Mouse (Mus musculus) heart, embryonic 14.5 days (tissue): Measurements from ENCODE around the gene Pter. TPM values are rescaled to one million over a fixed set of nuclear protein-coding genes. Genes with fewer than 3 reads are reported as not detected.
A peak's percentile ranks its signal among the peaks of the same experiment; 100 is the strongest.

Source experiments
- ATAC-seq: fragments of 200-750 bp; cut with Nextera tagmentation; 2 replicates; pipeline ENCODE4 v1.8.0; 2017; ENCODE audit warnings: low read depth, moderate TSS enrichment; ENCODE audit not compliant: insufficient number of reproducible peaks, insufficient read depth, low FRiP score
- H3K27ac ChIP-seq, 2 experiments: fragments of 200-500 bp in 1 of 2; fragments of 300-500 bp in 1 of 2; sonication (generic) in 1 of 2; replicated peaks in 1 of 2; 2 replicates each; pipeline ENCODE4 v1.5.1; 2012 to 2014; ENCODE audit warnings: low read depth in 2 of 2, low read length in 2 of 2, control low read depth in 1 of 2, mild to moderate bottlenecking in 1 of 2, mixed read lengths in 1 of 2; ENCODE audit not compliant: control insufficient read depth in 1 of 2, insufficient read depth in 1 of 2
- H3K27me3 ChIP-seq: fragments of 300-500 bp; sonication (generic); 2 replicates; pipeline ENCODE4 v1.6.1; 2014; ENCODE audit warnings: mild to moderate bottlenecking, low read length, control low read depth; ENCODE audit not compliant: control insufficient read depth, insufficient read depth
- H3K36me3 ChIP-seq: fragments of 300-500 bp; sonication (generic); 2 replicates; pipeline ENCODE4 v1.6.1; 2014; ENCODE audit warnings: mild to moderate bottlenecking, control low read depth, low read length, mixed read lengths; ENCODE audit not compliant: control insufficient read depth, insufficient read depth
- H3K4me1 ChIP-seq, 2 experiments: fragments of 200-500 bp in 1 of 2; fragments of 300-500 bp in 1 of 2; sonication (generic) in 1 of 2; 2 replicates each; pipeline ENCODE4 v1.6.1; 2012 to 2014; ENCODE audit warnings: low read length in 2 of 2, control low read depth in 1 of 2, mixed read lengths in 1 of 2; ENCODE audit not compliant: control insufficient read depth in 2 of 2, insufficient read depth in 2 of 2
- H3K4me2 ChIP-seq: fragments of 300-500 bp; sonication (generic); 2 replicates; pipeline ENCODE4 v1.6.1; 2014; ENCODE audit warnings: mild to moderate bottlenecking, low read length
- H3K4me3 ChIP-seq, 2 experiments: fragments of 200-500 bp in 1 of 2; fragments of 300-500 bp in 1 of 2; sonication (generic) in 1 of 2; 2 replicates each; pipeline ENCODE4 v1.5.1; 2012 to 2014; ENCODE audit warnings: low read length in 2 of 2, mild to moderate bottlenecking in 2 of 2, control low read depth in 1 of 2, low read depth in 1 of 2, moderate library complexity in 1 of 2; ENCODE audit not compliant: control insufficient read depth in 1 of 2, insufficient read depth in 1 of 2
- H3K9ac ChIP-seq: fragments of 300-500 bp; sonication (generic); 2 replicates; pipeline ENCODE4 v1.6.1; 2014; ENCODE audit warnings: mild to moderate bottlenecking, low read length
- H3K9me3 ChIP-seq: fragments of 300-500 bp; sonication (generic); 2 replicates; pipeline ENCODE4 v1.6.1; 2016; ENCODE audit warnings: low read length, control low read depth; ENCODE audit not compliant: control insufficient read depth
- WGBS: fragments of 180-500 bp; shearing (Covaris S2); extraction: QIAGEN DNeasy Blood & Tissue Kit; methylation state at CpG from one replicate; pipeline ENCODE4 v1.1.7; 2014; 5-methylcytosine and 5-hydroxymethylcytosine counted together
- polyA plus RNA-seq: library from polyadenylated mRNA; unstranded; fragments of >200 nt; fragmentation: Nextera tagmentation; extraction: Ambion mirVana; gene quantifications from 2 replicates; pipeline ENCODE4 v1.2.1, GENCODE M21; 2014

The Pter gene
- polyA plus RNA-seq, 1 experiment from 2014 or later, result 26.9 TPM

DNA sequence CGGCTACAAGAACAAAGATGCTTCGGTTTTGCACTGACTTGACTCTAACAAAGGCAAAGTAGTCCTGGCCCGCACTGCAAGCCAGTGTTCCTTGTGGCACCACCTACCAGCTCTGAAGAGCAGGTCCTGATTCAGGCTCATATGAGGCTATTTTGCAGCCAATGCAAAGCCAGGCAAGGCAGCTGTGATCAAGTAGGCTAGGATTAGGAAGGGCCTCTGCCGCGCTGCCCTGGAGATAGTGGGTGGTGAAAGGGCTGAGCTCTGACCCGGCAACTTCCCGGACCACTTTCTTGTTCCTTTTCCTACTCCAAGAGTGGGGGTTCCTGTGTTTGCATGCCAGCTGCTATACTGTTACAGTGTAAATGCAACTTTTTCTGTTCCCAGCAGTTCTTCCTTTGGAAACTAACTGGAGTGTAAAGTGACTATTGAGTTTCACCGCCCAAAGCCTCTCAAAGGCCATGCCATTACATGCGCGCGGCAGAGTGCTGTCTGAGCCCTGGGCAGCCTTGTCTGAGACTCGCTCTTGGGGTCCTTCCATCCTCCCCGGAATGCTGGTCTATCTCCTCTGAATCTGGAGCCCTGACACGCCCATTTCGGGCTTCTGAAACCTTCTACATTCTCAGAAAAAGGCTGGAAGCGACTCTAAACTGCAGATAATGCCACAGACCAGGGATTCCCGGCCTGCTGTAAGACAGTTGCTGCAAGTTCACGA is 85.6 kb downstream of the Pter start:
- H3K4me3 ChIP-seq, result peak overlapping the region; percentile 52 to 64
- peaks cover 11 to 16% of the 10 kb centered on the region in 2 experiments for H3K4me1 ChIP-seq
- peak overlapping the region; percentile 73 for H3K9ac ChIP-seq
- peak overlapping the region; percentile 31 to 44; a peak in 2 of 4 replicates for H3K27ac ChIP-seq
- no peaks in the 10 kb centered on the region for H3K36me3 ChIP-seq
- H3K27me3 ChIP-seq, result peaks cover 18% of the 10 kb centered on the region
- no peak for ATAC-seq
- WGBS, result 11% methylated on average over 18 of the region's 18 CpGs
- H3K4me2 ChIP-seq, result peak overlapping the region; percentile 100
- no peaks in the 10 kb centered on the region for H3K9me3 ChIP-seq

DNA sequence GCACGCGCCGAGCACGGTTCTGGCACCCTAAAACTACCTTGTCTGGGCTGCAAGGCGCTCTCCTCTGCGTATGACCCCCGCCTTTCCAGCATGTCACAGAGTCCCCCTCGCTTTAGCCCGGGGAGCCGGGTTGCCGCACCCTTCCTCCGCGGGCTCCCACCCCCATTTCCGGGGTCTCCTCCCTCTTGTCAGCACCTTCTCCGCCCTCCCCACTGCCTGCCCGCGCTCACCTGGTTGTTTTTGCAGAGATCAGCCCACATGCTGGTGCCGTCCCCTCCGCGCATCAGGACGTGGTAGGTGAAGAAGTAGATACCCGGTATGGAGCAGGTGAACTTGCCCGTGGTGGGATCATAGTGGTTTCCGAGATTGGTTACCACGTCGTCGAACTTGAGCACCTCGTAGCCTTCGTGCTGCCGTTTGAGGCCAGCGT is 86.2 kb downstream of the Pter start:
- peak overlapping the region; percentile 73 for H3K9ac ChIP-seq
- peak overlapping the region; percentile 100 for H3K4me2 ChIP-seq
- H3K4me3 ChIP-seq, result peak overlapping the region; percentile 52 to 64
- ATAC-seq, result peak; percentile 23; the same call in 1 of the 2 replicates
- no peaks in the 10 kb centered on the region for H3K9me3 ChIP-seq
- H3K27ac ChIP-seq, result no peak overlapping the region
- no peaks in the 10 kb centered on the region for H3K36me3 ChIP-seq
- WGBS, result 1% methylated on average over 31 of the region's 31 CpGs
- H3K27me3 ChIP-seq, result peaks cover 18% of the 10 kb centered on the region
- H3K4me1 ChIP-seq, result peaks cover 11 to 16% of the 10 kb centered on the region in 2 experiments

DNA sequence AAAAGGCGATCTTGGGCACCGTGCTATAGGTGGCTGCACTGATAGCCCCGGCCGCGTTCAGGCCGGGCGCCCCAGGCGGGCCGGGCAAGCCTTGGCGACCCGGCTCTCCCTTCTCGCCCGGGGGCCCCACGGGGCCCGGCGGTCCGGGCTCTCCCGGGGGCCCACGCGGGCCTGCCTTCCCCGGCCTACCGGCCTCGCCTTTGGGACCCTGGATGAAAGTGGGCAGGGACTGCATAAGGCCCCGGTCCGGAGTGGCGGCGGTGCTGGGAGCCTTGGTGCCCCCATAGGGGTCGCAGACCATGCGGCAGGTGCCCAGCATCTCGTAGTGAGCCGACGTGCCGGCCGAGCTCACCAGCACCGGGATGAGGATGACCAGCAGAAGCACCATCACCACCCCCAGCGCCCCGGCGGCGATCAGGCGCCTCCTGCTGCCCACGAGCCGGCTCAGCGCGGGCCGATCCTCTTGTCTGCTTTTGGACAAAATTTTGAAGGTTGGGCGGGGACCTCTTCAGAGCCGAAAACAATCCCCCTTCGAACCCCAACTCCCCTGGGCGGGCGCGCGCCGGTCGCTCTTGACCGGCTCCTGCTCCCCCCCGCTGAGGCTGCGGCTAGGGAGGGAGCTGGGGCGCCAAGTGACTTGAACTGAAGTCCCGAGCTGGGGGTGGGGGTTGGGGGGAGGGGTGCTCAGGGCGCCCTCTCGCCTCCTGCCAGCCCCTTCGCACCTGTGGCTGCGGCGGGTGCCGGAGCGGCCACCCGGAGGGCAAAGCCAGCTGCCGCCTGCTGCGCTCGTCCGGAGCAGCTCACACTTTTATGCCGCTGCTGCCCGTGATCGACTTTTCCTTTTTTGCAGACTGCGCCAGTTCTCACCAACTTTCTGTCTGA is 86.9 kb downstream of the Pter start:
- Histone ChIP-seq H3K4me3 (peak overlapping the region; percentile 52 to 64), H3K36me3 (no peaks in the 10 kb centered on the region), H3K27ac (no peak overlapping the region), H3K4me1 (peaks cover 11 to 16% of the 10 kb centered on the region in 2 experiments), H3K9ac (peak overlapping the region; percentile 73), H3K27me3 (peaks cover 18% of the 10 kb centered on the region), H3K9me3 (no peaks in the 10 kb centered on the region), H3K4me2 (peak overlapping the region; percentile 100)
- ATAC-seq, result peak; percentile 48
- under 1% methylated on average over 75 of the region's 75 CpGs for WGBS

DNA sequence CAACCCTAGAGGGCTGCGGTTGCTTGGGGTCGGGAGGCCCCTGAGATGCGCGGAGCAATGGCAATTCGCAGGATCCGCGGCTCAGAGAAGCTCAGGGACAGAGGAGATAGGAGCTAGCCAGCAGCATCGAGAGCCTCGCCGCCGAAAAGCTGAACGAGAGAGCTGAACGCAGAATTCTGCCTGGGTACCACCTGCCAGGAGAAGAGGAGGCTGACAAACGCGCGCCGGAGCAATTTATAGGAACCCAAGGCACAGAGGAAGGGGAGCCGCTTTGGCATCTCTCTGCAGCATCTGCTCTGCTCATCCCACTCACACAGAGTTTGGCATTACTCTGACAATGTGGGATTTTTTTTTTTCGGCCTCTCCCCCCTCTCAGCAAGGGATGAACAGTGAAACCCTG is 87.6 kb downstream of the Pter start, which contains the start of gene C1ql3:
C1ql3 (minus strand) TSS at position 335 of the 400 bp plus-strand sequence.
- Histone ChIP-seq H3K27ac (no peak within 1 kb of the TSS), H3K4me1 (peaks cover 11 to 16% of the 10 kb centered on the region in 2 experiments), H3K4me3 (peak within 1 kb of the TSS; percentile 52 to 64), H3K9me3 (no peaks in the 10 kb centered on the region), H3K9ac (peak within 1 kb of the TSS; percentile 73), H3K27me3 (peaks cover 18% of the 10 kb centered on the region), H3K4me2 (peak within 1 kb of the TSS; percentile 100), H3K36me3 (no peaks in the 10 kb centered on the region)
- ATAC-seq, result no peak
- 3% methylated on average over 19 of the region's 19 CpGs for WGBS

DNA sequence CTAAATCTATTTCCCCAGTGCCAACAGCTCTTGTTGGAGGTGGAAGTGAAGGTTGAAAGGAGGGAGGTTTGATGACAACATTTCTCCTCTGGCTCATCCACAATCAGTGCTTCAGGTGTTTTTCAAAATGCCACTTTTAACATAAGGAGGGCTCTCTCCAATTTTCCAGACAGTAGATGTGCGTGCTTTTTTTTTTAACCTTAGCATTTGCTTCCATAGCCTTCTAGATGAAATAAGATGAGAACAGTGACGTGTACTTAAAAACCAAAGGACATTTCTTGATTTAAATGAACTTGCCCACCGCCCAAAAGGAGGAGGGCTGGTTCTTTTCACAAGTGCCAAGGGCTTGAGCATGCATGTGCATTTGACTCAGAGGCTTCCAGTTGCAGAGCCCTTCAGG is 88.1 kb downstream of the Pter start:
- Histone ChIP-seq H3K4me3 (peak overlapping the region in 1 of 2 experiments; percentile 64; a peak in 1 of 4 replicates), H3K9me3 (no peaks in the 10 kb centered on the region), H3K27me3 (peaks cover 18% of the 10 kb centered on the region), H3K4me1 (peaks cover 11 to 16% of the 10 kb centered on the region in 2 experiments), H3K9ac (no peak overlapping the region), H3K27ac (no peak overlapping the region), H3K36me3 (no peaks in the 10 kb centered on the region), H3K4me2 (peak overlapping the region; percentile 100; the same call in 1 of the 2 replicates)
- WGBS, result 59% methylated on average over 3 of the region's 3 CpGs
- ATAC-seq, result no peak

DNA sequence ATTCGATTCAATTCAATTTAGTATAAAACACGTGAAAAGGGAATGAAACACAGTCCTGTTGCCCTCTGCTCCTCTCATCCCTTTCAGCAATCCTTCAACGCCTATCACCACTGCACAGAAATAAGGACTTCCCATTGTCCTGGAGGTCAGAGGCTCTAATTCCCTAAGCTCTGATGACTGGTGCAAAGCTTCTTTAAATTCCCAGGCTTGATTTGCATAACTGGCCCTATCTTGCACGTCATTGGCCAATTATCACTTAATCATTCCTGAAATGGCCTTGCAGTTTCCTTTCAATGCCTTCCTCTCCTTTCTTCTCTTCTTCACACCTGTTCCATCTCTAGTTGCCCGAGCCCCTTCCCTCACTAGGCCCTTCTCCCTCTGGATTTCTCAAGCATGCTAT is 94.5 kb downstream of the Pter start:
- no peaks in the 10 kb centered on the region for H3K4me1 ChIP-seq
- no peak overlapping the region for H3K4me2 ChIP-seq
- H3K9ac ChIP-seq, result no peak overlapping the region
- H3K27ac ChIP-seq, result no peak overlapping the region
- no peaks in the 10 kb centered on the region for H3K9me3 ChIP-seq
- H3K4me3 ChIP-seq, result no peak overlapping the region
- WGBS, result 45% methylated on average over 5 of the region's 5 CpGs
- ATAC-seq, result no peak
- H3K27me3 ChIP-seq, result no peaks in the 10 kb centered on the region
- no peaks in the 10 kb centered on the region for H3K36me3 ChIP-seq

DNA sequence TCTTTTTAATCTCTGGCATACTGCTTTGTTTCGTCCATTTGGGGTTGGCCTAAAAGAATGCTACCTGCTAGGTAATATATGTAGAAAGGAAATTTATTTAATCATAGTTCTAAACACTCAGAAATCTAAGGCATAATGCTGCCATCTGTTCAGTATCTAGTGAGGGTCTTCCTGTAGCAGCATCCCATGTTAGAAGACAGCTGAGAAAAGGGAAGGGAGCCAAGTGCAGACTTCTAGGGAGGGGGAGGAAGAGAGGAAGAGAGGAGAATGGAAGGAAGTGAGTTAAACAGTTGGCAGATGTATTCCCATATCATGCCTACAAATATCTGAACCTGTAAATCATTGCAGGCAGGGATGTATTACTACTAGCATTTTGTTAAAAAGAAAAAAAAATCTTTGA is 95.0 kb downstream of the Pter start:
- H3K27me3 ChIP-seq, result no peaks in the 10 kb centered on the region
- no peaks in the 10 kb centered on the region for H3K4me1 ChIP-seq
- H3K9ac ChIP-seq, result no peak overlapping the region
- no peak for ATAC-seq
- no peak overlapping the region for H3K4me3 ChIP-seq
- 77% methylated on average over 1 of the region's 1 CpGs for WGBS
- no peak overlapping the region for H3K4me2 ChIP-seq
- H3K27ac ChIP-seq, result no peak overlapping the region
- no peaks in the 10 kb centered on the region for H3K36me3 ChIP-seq
- H3K9me3 ChIP-seq, result no peaks in the 10 kb centered on the region
